Mouse (Mus musculus): Measurements from ENCODE around the gene Cep44. TPM values are rescaled to one million over a fixed set of nuclear protein-coding genes. Genes with fewer than 3 reads are reported as not detected.

Cep44 gene
- 40.7 and 43.6 TPM in 2 replicates for polyA plus RNA-seq (2015; fragmentation: Nextera tagmentation; extraction: Ambion mirVana)

DNA sequence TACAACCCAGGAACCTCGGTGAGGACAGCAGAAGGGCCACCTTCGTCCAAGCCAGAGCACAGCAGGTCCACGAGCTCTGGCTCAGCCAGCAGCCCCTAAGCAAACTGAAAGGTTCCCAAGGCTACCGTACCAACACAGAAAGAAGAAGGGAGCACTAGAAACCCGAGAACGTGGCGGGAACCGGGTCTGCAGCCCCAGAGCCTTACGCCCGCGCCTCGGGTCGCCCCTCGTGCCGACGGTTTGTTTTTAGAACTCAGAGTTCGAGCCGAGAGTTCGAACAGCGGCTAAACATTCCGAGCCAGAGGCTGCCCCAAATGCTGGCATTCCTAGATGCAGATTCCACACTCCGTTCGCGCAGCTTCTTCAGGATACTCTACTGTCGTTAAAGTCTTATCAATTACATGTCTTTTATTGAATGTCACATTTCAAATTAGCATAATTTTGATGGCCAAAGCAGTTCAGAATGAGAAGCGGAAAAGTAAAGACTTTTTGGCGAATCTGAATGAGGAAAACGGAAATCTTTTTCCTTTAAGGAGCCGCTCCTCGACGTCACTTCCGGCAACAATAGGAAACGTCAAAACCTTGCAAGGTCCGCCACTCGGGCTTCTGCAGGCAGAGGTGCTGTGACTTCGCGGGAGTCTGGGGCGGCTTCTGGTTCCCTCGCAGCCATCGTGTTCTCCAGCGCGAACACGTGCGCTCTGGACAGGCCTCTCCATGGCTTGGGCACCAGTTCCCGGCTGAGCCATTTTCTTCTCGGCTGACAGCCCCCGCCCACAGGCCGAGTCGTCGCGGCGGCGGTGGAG, at the start of gene Cep44, which contains the start of gene Fbxo8:
Gene Cep44 (minus strand): TSS at position 490 of the 803 bp plus-strand sequence.
Gene Fbxo8 (plus strand): TSS at position 533 of the 803 bp plus-strand sequence.
- H3K27ac ChIP-seq: peak within 1 kb of the TSS; percentile 89
- peak within 1 kb of the TSS; percentile 68 for H3K4me2 ChIP-seq
- peak; percentile 82 for ATAC-seq (ENCODE audit: insufficient number of reproducible peaks, insufficient read depth, low FRiP score, low TSS enrichment, low read depth)
- no peaks in the 10 kb centered on the region for H3K27me3 ChIP-seq
- peak within 1 kb of the TSS; percentile 89 for H3K9ac ChIP-seq
- H3K4me1 ChIP-seq: peaks cover 12% of the 10 kb centered on the region
- under 1% methylated on average over 53 of the region's 53 CpGs for WGBS
- peaks cover 2% of the 10 kb centered on the region; the same call in 1 of the 2 replicates for H3K36me3 ChIP-seq
- no peaks in the 10 kb centered on the region for H3K9me3 ChIP-seq
- H3K4me3 ChIP-seq: peak within 1 kb of the TSS; percentile 87

DNA sequence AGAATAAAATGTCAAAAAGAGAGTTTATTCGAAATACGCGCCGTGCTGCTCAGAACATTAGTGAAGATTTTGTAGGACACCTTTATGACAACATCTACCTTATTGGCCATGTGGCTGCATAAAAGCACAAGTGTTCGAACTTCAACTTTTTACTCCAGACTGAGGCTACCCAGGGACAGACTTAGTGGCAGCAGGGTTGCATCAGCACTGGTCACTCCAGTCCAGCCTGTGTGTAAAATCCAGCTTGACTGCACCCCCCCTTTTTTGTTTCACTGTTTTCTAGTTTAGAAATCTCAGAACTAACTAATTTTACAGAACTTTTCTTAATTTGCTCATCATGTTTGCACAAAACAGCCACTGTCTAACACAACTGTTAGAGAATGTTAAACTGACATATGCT, 40.7 kb upstream of the Cep44 start:
- Histone ChIP-seq H3K9me3 (no peaks in the 10 kb centered on the region), H3K4me2 (no peak overlapping the region), H3K27me3 (no peaks in the 10 kb centered on the region), H3K9ac (no peak overlapping the region), H3K4me3 (no peak overlapping the region), H3K36me3 (no peaks in the 10 kb centered on the region; the same call in 1 of the 2 replicates), H3K4me1 (no peaks in the 10 kb centered on the region), H3K27ac (no peak overlapping the region)
- no peak for ATAC-seq (ENCODE audit: insufficient number of reproducible peaks, insufficient read depth, low FRiP score, low TSS enrichment, low read depth)
- 97% methylated on average over 5 of the region's 5 CpGs for WGBS

DNA sequence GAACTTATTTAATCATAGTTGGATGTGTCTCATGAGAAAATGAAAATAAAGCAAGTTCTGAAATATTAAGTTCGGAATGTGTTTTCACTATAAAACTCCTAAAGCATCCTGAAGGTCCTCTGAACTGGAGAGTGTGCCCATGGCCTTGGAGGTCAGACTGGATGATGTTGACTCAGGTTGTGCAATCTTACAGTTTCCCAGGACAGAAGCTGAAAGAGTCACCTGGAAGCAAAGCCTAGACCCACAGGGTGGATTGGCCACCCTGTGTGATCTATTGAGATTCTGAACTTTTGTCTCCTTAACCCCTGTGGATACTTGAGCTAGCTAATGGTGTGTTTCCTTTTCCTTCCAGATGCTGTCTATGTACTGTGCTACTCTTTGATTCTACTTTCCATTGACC, 40.2 kb upstream of the Cep44 start:
- no peak overlapping the region for H3K4me2 ChIP-seq
- H3K27me3 ChIP-seq: no peaks in the 10 kb centered on the region
- H3K4me1 ChIP-seq: no peaks in the 10 kb centered on the region
- ATAC-seq (ENCODE audit: insufficient number of reproducible peaks, insufficient read depth, low FRiP score, low TSS enrichment, low read depth): no peak
- WGBS: 100% methylated on average over 1 of the region's 1 CpGs
- no peaks in the 10 kb centered on the region for H3K9me3 ChIP-seq
- no peaks in the 10 kb centered on the region; the same call in 1 of the 2 replicates for H3K36me3 ChIP-seq
- no peak overlapping the region for H3K4me3 ChIP-seq
- no peak overlapping the region for H3K27ac ChIP-seq
- no peak overlapping the region for H3K9ac ChIP-seq

DNA sequence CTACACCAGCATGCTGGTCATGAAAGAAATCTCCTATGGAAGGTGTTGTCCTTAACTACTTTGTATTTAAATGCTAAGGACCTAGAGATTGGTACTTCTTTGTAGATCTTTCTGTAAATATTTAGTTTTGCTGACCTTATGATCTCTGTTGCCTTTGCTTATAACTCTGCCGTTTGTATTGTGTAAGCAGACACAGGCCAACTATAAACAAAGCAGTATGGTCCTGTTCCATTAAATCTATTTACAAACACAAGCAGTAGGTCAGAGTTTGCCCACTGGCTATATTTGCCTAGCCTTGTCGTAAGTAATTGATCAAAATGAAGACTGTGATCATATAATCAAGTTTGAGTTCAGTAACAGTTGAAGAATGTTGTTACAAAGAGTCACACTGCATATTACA, 38.2 kb upstream of the Cep44 start:
- no peaks in the 10 kb centered on the region for H3K4me1 ChIP-seq
- H3K4me3 ChIP-seq: no peak overlapping the region
- no peak for ATAC-seq (ENCODE audit: insufficient number of reproducible peaks, insufficient read depth, low FRiP score, low TSS enrichment, low read depth)
- H3K27ac ChIP-seq: no peak overlapping the region
- no peaks in the 10 kb centered on the region; the same call in 1 of the 2 replicates for H3K36me3 ChIP-seq
- 74% methylated on average over 2 of the region's 2 CpGs for whole genome bisulfite sequencing
- H3K27me3 ChIP-seq: no peaks in the 10 kb centered on the region
- no peak overlapping the region for H3K4me2 ChIP-seq
- no peak overlapping the region for H3K9ac ChIP-seq
- H3K9me3 ChIP-seq: no peaks in the 10 kb centered on the region

DNA sequence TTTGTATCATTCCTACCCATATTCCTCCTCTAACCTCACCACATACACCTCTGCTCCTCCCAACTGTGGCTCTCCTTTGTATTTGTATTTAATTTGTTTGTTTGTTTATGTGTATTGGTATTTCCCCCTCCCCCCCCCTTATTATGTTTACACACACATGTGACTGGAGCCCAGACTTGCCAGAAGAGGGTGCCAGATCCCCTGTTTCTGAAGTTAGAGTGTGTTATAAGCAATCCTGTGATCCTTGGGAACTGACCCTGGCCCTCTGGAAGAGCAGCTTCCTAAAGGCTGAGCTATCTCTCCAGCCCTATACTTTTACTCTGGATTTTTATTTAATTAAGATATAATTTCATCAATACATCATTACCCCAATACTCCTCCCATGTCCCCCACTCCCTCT, 32.0 kb upstream of the Cep44 start:
- no peak for ATAC-seq (ENCODE audit: insufficient number of reproducible peaks, insufficient read depth, low FRiP score, low TSS enrichment, low read depth)
- no peak overlapping the region for H3K27ac ChIP-seq
- H3K27me3 ChIP-seq: no peaks in the 10 kb centered on the region
- no peaks in the 10 kb centered on the region for H3K9me3 ChIP-seq
- H3K9ac ChIP-seq: no peak overlapping the region
- H3K4me2 ChIP-seq: no peak overlapping the region
- no peaks in the 10 kb centered on the region for H3K4me1 ChIP-seq
- no peaks in the 10 kb centered on the region for H3K36me3 ChIP-seq
- H3K4me3 ChIP-seq: no peak overlapping the region

DNA sequence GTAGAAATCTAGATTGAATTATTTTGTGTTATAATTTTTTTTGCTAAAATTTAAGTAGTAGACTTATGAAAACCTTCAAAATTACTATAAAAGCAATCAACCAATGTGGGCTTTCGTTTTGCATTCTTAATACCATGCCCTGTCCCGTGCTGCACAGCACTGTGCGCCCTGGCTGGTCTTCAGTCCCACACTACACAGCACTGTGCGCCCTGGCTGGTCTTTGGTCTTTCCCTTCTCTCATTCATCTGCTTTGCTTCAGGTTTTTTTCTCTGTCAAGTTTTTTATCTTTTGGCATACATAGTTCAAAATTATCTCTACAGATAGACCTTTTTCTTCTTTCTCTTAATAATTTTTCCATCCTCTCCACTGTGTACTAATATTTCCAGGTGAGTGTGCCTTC, 30.1 kb upstream of the Cep44 start:
- no peaks in the 10 kb centered on the region for H3K4me1 ChIP-seq
- no peak overlapping the region for H3K27ac ChIP-seq
- no peak for ATAC-seq (ENCODE audit: insufficient number of reproducible peaks, insufficient read depth, low FRiP score, low TSS enrichment, low read depth)
- no peak overlapping the region for H3K4me2 ChIP-seq
- H3K4me3 ChIP-seq: no peak overlapping the region
- H3K36me3 ChIP-seq: no peaks in the 10 kb centered on the region
- H3K9ac ChIP-seq: no peak overlapping the region
- no peaks in the 10 kb centered on the region for H3K9me3 ChIP-seq
- 92% methylated on average over 4 of the region's 4 CpGs for WGBS
- no peaks in the 10 kb centered on the region for H3K27me3 ChIP-seq

DNA sequence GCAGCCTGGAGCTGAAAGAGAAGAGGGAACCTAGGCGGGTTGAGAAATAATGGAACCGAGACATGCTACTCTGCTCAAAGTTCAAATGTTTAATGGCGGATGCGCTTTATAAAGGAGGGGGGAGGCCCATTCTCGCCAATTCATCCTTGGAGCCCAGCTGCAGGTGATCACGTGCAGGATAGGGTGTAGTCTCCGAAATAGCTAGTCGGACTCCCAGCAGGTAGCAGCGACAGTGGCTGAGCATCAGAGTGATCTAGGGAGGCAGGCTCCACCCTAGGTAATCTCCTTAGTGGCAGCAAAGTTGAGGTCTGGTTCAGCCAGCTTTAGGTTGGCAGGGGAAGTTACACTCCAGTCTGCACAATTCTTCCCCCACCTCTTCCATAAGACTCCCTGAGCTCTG, 16.0 kb upstream of the Cep44 start:
- no peak overlapping the region for H3K27ac ChIP-seq
- no peak for ATAC-seq (ENCODE audit: insufficient number of reproducible peaks, insufficient read depth, low FRiP score, low TSS enrichment, low read depth)
- no peak overlapping the region for H3K4me2 ChIP-seq
- 94% methylated on average over 9 of the region's 9 CpGs for WGBS
- H3K4me1 ChIP-seq: no peaks in the 10 kb centered on the region
- no peak overlapping the region for H3K4me3 ChIP-seq
- no peaks in the 10 kb centered on the region for H3K27me3 ChIP-seq
- H3K9ac ChIP-seq: no peak overlapping the region
- H3K9me3 ChIP-seq: no peaks in the 10 kb centered on the region
- H3K36me3 ChIP-seq: 0 out of 2 replicates have a peak, but pooled peaks cover 6% of the 10 kb centered on the region

DNA sequence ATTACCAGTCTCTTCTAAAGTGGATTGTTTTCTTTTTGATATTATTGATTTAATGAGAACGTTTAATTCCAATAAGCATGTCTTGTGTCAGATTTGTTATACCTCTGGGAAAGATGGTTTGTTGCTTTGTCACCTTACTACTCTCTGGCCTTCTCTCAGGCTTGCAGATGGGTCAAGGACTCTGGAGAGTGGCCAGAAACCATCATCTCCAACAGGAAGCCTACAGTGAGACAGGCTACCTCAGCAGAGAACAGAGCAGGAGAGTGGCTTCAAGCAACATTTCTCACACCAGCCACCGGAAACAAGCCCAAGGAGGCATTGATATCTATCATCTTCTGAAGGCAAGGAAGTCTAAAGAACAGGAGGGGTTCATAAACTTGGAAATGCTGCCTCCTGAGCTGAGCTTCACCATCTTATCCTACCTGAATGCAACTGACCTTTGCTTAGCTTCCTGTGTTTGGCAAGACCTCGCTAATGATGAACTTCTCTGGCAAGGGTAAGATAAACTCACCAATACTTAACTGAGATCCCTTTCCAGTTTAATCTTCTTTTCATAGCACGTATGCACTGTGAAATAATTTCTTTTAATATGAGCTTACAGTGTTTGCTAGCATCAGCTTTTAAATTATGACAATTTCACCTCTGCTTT, 13.7 kb upstream of the Cep44 start:
- Histone ChIP-seq H3K4me2 (no peak overlapping the region), H3K4me3 (no peak overlapping the region), H3K27ac (no peak overlapping the region), H3K9ac (no peak overlapping the region), H3K9me3 (no peaks in the 10 kb centered on the region), H3K27me3 (no peaks in the 10 kb centered on the region), H3K36me3 (0 out of 2 replicates have a peak, but pooled peaks cover 6% of the 10 kb centered on the region), H3K4me1 (no peaks in the 10 kb centered on the region)
- 85% methylated on average over 4 of the region's 4 CpGs for WGBS
- no peak for ATAC-seq (ENCODE audit: insufficient number of reproducible peaks, insufficient read depth, low FRiP score, low TSS enrichment, low read depth)

DNA sequence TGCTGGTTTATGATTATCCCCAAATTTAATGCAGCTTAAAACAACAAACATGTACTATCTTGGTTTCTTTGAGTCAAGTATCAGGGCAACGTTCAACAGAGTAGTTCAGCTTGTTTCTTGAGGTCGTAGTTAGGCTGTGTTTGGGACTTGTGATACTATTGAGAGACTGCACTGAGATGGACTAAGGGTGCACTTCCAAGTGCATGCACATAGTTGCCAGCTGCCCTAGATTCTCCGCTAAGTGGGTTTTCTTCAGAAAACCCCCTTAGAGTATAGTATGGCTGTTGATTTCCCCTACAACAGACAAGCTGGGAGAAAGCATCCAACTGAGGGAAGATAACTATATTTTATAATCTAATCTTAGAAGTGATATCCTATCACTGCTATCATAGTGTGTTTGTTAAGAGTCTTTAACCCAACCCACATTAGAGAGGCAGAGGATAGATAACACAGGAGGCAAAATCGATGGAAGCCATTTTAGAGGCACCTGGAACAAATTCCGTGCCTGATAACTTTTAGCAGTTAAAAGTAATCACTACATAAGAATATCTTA, 1.8 kb upstream of the Cep44 start:
- no peak for ATAC-seq (ENCODE audit: insufficient number of reproducible peaks, insufficient read depth, low FRiP score, low TSS enrichment, low read depth)
- H3K9me3 ChIP-seq: no peaks in the 10 kb centered on the region
- peaks cover 12% of the 10 kb centered on the region for H3K4me1 ChIP-seq
- H3K27me3 ChIP-seq: no peaks in the 10 kb centered on the region
- no peak overlapping the region for H3K4me3 ChIP-seq
- H3K36me3 ChIP-seq: no peaks in the 10 kb centered on the region
- no peak overlapping the region for H3K9ac ChIP-seq
- H3K27ac ChIP-seq: no peak overlapping the region
- H3K4me2 ChIP-seq: peak overlapping the region; percentile 68
- WGBS: 62% methylated on average over 5 of the region's 5 CpGs

DNA sequence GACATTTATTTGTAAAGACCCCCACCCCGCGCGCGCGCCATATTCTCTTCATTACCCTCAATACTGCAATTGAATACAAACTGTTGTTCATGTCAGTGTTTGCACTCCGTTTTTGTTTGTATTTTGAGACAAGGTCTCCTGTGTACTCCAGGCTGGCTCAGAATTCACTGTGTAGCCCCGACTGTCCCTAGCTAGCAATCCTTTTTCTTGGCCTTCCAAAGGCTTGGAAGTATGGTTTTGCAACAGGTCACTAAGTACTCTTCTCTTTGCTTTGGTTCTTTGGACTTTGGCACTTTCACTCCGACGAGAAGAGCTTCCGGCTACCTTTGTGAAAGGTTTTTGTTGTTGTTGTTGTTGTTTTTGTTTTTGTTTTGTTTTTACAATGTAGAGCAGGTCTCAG, 1.2 kb upstream of the Cep44 start:
- no peaks in the 10 kb centered on the region for H3K36me3 ChIP-seq
- peaks cover 12% of the 10 kb centered on the region for H3K4me1 ChIP-seq
- WGBS: 29% methylated on average over 10 of the region's 10 CpGs
- H3K9me3 ChIP-seq: no peaks in the 10 kb centered on the region
- H3K9ac ChIP-seq: peak overlapping the region; percentile 89
- H3K27me3 ChIP-seq: no peaks in the 10 kb centered on the region
- H3K4me3 ChIP-seq: peak overlapping the region; percentile 87
- peak overlapping the region; percentile 68 for H3K4me2 ChIP-seq
- H3K27ac ChIP-seq: no peak overlapping the region
- ATAC-seq (ENCODE audit: insufficient number of reproducible peaks, insufficient read depth, low FRiP score, low TSS enrichment, low read depth): no peak

DNA sequence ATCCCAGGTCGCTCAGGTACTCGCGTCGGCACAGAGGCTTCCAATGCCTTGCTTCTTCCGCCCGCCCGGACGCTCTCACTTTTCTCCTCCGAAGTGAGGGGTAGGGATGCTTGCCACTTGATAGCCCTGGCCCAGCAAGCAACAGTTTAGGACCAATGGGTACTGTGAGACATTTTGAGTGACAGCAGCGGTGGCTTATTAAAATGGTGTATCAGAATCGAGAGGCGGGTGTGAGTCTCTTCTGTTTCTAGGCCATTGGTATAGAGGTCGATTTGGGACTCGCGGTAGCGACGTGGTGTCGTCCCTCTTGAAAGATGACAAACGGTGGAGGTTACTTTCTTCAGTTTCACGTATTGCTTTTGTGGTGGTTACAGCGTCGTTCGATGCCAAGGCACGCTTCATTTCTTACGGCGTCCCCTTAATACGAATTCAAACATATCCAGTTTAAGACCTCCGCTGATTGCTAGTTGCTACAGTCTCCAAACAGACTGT, 560 bp upstream of the Cep44 start:
- peak; percentile 97 for ATAC-seq (ENCODE audit: insufficient number of reproducible peaks, insufficient read depth, low FRiP score, low TSS enrichment, low read depth)
- peak overlapping the region; percentile 68 for H3K4me2 ChIP-seq
- H3K27me3 ChIP-seq: no peaks in the 10 kb centered on the region
- no peaks in the 10 kb centered on the region for H3K9me3 ChIP-seq
- H3K27ac ChIP-seq: peak overlapping the region; percentile 89
- H3K36me3 ChIP-seq: no peaks in the 10 kb centered on the region
- peak overlapping the region; percentile 89 for H3K9ac ChIP-seq
- peaks cover 12% of the 10 kb centered on the region for H3K4me1 ChIP-seq
- WGBS: under 1% methylated on average over 28 of the region's 28 CpGs
- H3K4me3 ChIP-seq: peak overlapping the region; percentile 87
